Mouse (Mus musculus): Measurements from ENCODE around the gene Gstm2.
"Not testable (repeated sequence)": the region's sequence is repeated elsewhere in the genome, so short reads cannot be mapped to it uniquely, and the experiment has no call there.

Gstm2 gene

GRCm38 (mm10) chr3:107986041-107986562, at the start of gene Gstm2:
Gene Gstm2, minus strand, starts transcription at chr3:107986453.
- DNase-seq: peak; percentile 73 to 84

- DNase-seq: peak; percentile 35 to 47
These were observed 46.9 kb upstream of the Gstm2 start for GRCm38 (mm10) chr3:108033156-108033555.

- peak; percentile 34 to 50 for DNase-seq
These were observed 45.9 kb upstream of the Gstm2 start for GRCm38 (mm10) chr3:108032113-108032512.

- peak; percentile 25 to 83 for DNase-seq
These were observed 42.5 kb upstream of the Gstm2 start for GRCm38 (mm10) chr3:108028641-108029365.

GRCm38 (mm10) chr3:108026597-108026996, 40.3 kb upstream of the Gstm2 start:
- DNase-seq: no peak

GRCm38 (mm10) chr3:108026049-108026448, 39.8 kb upstream of the Gstm2 start:
- no peak for DNase-seq

GRCm38 (mm10) chr3:108025318-108025717, 39.1 kb upstream of the Gstm2 start:
- DNase-seq: peak; percentile 25 to 69

- no peak for DNase-seq
These were observed 36.4 kb upstream of the Gstm2 start for GRCm38 (mm10) chr3:108022650-108023049.

- DNase-seq: not testable (repeated sequence)
These were observed 34.2 kb upstream of the Gstm2 start for GRCm38 (mm10) chr3:108020351-108021022.

- not testable (repeated sequence) for DNase-seq
These were observed 33.0 kb upstream of the Gstm2 start for GRCm38 (mm10) chr3:108019226-108019625.

GRCm38 (mm10) chr3:108018190-108018820, 32.1 kb upstream of the Gstm2 start:
- DNase-seq: peak; percentile 40 to 52

GRCm38 (mm10) chr3:108017473-108018189, 31.4 kb upstream of the Gstm2 start, which contains the start of gene Gstm1:
Gene Gstm1, minus strand, starts transcription at chr3:108017973.
- peak; percentile 97 to 99 for DNase-seq

GRCm38 (mm10) chr3:108016468-108016867, 30.2 kb upstream of the Gstm2 start:
- not testable (repeated sequence) for DNase-seq

GRCm38 (mm10) chr3:108014974-108015346, 28.7 kb upstream of the Gstm2 start:
- DNase-seq: peak; percentile 13 to 66

GRCm38 (mm10) chr3:108014098-108014973, 28.1 kb upstream of the Gstm2 start:
- DNase-seq: no peak

GRCm38 (mm10) chr3:108013331-108013871, 27.1 kb upstream of the Gstm2 start:
- peak; percentile 70 to 74 for DNase-seq

- no peak for DNase-seq
These were observed 25.3 kb upstream of the Gstm2 start for GRCm38 (mm10) chr3:108011558-108011957.

- no peak for DNase-seq
These were observed 24.0 kb upstream of the Gstm2 start for GRCm38 (mm10) chr3:108010286-108010685.

- DNase-seq: peak in 1 of 2 experiments; percentile 44
These were observed 15.8 kb upstream of the Gstm2 start for GRCm38 (mm10) chr3:108002021-108002420.

GRCm38 (mm10) chr3:107999491-107999890, 13.2 kb upstream of the Gstm2 start:
- DNase-seq: no peak

- no peak for DNase-seq
These were observed 12.3 kb upstream of the Gstm2 start for GRCm38 (mm10) chr3:107998591-107998990.
